31 mouse cellular contexts compared by ENCODE assay signal in genomic region chr11:99186836-99187235, GRCm38 (mm10). TPM values are rescaled to one million over a fixed set of nuclear protein-coding genes. Genes with fewer than 3 reads are reported as not detected.
DNase-seq lines count a peak whose midpoint lies in the region; ATAC-seq and TF ChIP-seq lines count a peak whose summit lies in the region.
"Had no signal": no experiment of that assay in that cellular context is flagged by ENCODE, and none has a peak within 500 bp of the region (broad histone marks: within the 10 kb centered on the region; RNA-seq: fewer than 3 reads in every experiment).

No protein-coding gene starts in this region.

- no peaks in the 10 kb centered on the region for H3K36me3 ChIP-seq in spleen, adult 2 months (ENCODE audit: control insufficient read depth, insufficient read depth, low read length)
- H3K36me3 ChIP-seq: embryonic facial prominence, embryonic 13.5 days; forebrain, embryonic 12.5 days; intestine, embryonic 15.5 days; limb, embryonic 12.5 days; midbrain, embryonic 15.5 days; stomach, embryonic 15.5 days had no signal

- ATAC-seq in megakaryocyte progenitor cell, adult 5-6 weeks (replicated peaks; ENCODE audit: poor library complexity), result 0 out of 2 replicates have a peak, but pooled peaks have one; percentile 24
- ATAC-seq: intestine, embryonic 15.5 days; midbrain, embryonic 15.5 days had no signal

- peak; percentile 53 to 71 for DNase-seq in spleen, adult 2 months (ENCODE audit: low read depth in 1 of 2, low spot score in 2 of 2)
- DNase-seq in spleen, adult 12 weeks (ENCODE audit: low spot score), result no peak
- peak; percentile 58 for DNase-seq in T-cell, adult 2 months (ENCODE audit: low spot score)
- DNase-seq in frontal cortex, postnatal 10 days (ENCODE audit: low spot score in 2 of 2), result no peak
- no peak for DNase-seq in lung, postnatal 10 days
- no peak for DNase-seq in right cerebral cortex, postnatal 4 days
- DNase-seq: adrenal gland, postnatal 36 days; cerebellum, adult 11 months; cerebellum, adult 9-11 months; gastrocnemius, postnatal 36 days; kidney, adult 9 months; kidney, postnatal 14 days; layer of hippocampus, postnatal 36 days; lung, adult 2 months; right cerebral cortex, adult 18-20 months; thymus, adult 18-20 months; thymus, postnatal 4 days had no signal

- no peaks in the 10 kb centered on the region for H3K27me3 ChIP-seq in spleen, adult 2 months (ENCODE audit: control insufficient read depth, insufficient read depth, low read length)
- H3K27me3 ChIP-seq: intestine, embryonic 15.5 days; midbrain, embryonic 15.5 days had no signal

- TF ChIP-seq POLR2A in spleen, adult 2 months (IDR thresholded peaks at IDR 0.05; ENCODE audit: low read depth, low read length), result no peak

- peak; percentile 15; the same call in 1 of the 2 replicates for TF ChIP-seq CTCF in spleen, adult 2 months (IDR thresholded peaks at IDR 0.05; ENCODE audit: extremely low read depth, insufficient read depth, insufficient read length, insufficient replicate concordance)

- H3K4me3 ChIP-seq in spleen, adult 2 months (ENCODE audit: extremely low read depth, insufficient read depth, insufficient read length), result no peak overlapping the region
- H3K4me3 ChIP-seq: embryonic facial prominence, embryonic 13.5 days; erythroblast, embryonic 14.5 days; forebrain, embryonic 12.5 days; intestine, embryonic 15.5 days; limb, embryonic 12.5 days; midbrain, embryonic 15.5 days; myocyte; stomach, embryonic 15.5 days had no signal

- H3K4me1 ChIP-seq in spleen, adult 2 months (ENCODE audit: control insufficient read depth, insufficient read depth, insufficient read length), result peaks cover 33% of the 10 kb centered on the region; the same call in 1 of the 2 replicates
- H3K4me1 ChIP-seq: embryonic facial prominence, embryonic 13.5 days; forebrain, embryonic 12.5 days; intestine, embryonic 15.5 days; midbrain, embryonic 15.5 days; stomach, embryonic 15.5 days had no signal

- H3K27ac ChIP-seq in spleen, adult 2 months (ENCODE audit: insufficient read depth, low read length), result peak overlapping the region; percentile 74
- H3K27ac ChIP-seq: embryonic facial prominence, embryonic 13.5 days; forebrain, embryonic 12.5 days; hindbrain, embryonic 14.5 days; intestine, embryonic 15.5 days; limb, embryonic 12.5 days; midbrain, embryonic 15.5 days; stomach, embryonic 15.5 days had no signal

- 45% methylated on average over 2 of the region's 2 CpGs for WGBS in spleen, adult 2 months

RNA-seq across cellular contexts. Expression of gene Ccr7, which starts 32.0 kb away (rescaled TPM):
- polyA plus RNA-seq in spleen, adult 2 months (2012; rRNA removed), result 135 and 194 TPM in 2 replicates
- 0.17 and 0.22 TPM in 2 replicates for total RNA-seq in megakaryocyte progenitor cell, adult 5-6 weeks (2015)
- not detected in 2 replicates for total RNA-seq in megakaryocyte progenitor cell, adult 5-6 weeks (2017)
- total RNA-seq: gastrocnemius, adult 18-20 months; gastrocnemius, postnatal 36 days; layer of hippocampus, adult 18-20 months; layer of hippocampus, postnatal 36 days; left cerebral cortex, postnatal 14 days had no signal
- polyA plus RNA-seq: erythroblast, embryonic 14.5 days; forebrain, embryonic 12.5 days; hindbrain, embryonic 14.5 days; midbrain, embryonic 15.5 days; neural tube, embryonic 14.5 days had no signal

RNA-seq across cellular contexts. Expression of gene Smarce1, which starts 44.0 kb away (rescaled TPM):
- polyA plus RNA-seq in spleen, adult 2 months (2012; rRNA removed), result 13.4 and 13.6 TPM in 2 replicates
- total RNA-seq in megakaryocyte progenitor cell, adult 5-6 weeks (2015), result 95.7 and 108 TPM in 2 replicates
- total RNA-seq in megakaryocyte progenitor cell, adult 5-6 weeks (2017), result 161 and 260 TPM in 2 replicates

RNA-seq across cellular contexts. Expression of gene Krt222, which starts 57.0 kb away (rescaled TPM):
- polyA plus RNA-seq in spleen, adult 2 months (2012; rRNA removed), result 0.38 and 0.70 TPM in 2 replicates
- total RNA-seq in megakaryocyte progenitor cell, adult 5-6 weeks (2015), result not detected in 2 replicates
- total RNA-seq in megakaryocyte progenitor cell, adult 5-6 weeks (2017), result not detected in 2 replicates

Comparison
In these comparisons a context has a peak if more than half of its experiments do, and no peak if none do; other contexts are left out.
1. DNase-seq: peak in spleen, adult 2 months (2 of 2) and T-cell, adult 2 months (single experiment); none in spleen, adult 12 weeks (single experiment), frontal cortex, postnatal 10 days (0 of 2), lung, postnatal 10 days (single experiment) and right cerebral cortex, postnatal 4 days (single experiment).